Mouse (Mus musculus): ENCODE measurements around the gene Ush1g. TPM values are rescaled to one million over a fixed set of nuclear protein-coding genes. Genes with fewer than 3 reads are reported as not detected.

The Ush1g gene
- polyA plus RNA-seq, 1 experiment from 2014 or later, result 0.10 TPM

- peaks cover 10% of the 10 kb centered on the region for H3K4me1 ChIP-seq (replicated peaks; ENCODE audit: control insufficient read depth, insufficient read depth, low read length)
- H3K36me3 ChIP-seq (ENCODE audit: control insufficient read depth, insufficient read depth), result no peaks in the 10 kb centered on the region
- 44% methylated on average over 3 of the region's 3 CpGs for WGBS
- H3K4me3 ChIP-seq (replicated peaks; ENCODE audit: low read length), result no peak overlapping the region
- no peaks in the 10 kb centered on the region for H3K27me3 ChIP-seq (replicated peaks; ENCODE audit: control insufficient read depth, insufficient read depth, low read length)
- no peaks in the 10 kb centered on the region for H3K9me3 ChIP-seq (ENCODE audit: control insufficient read depth, low read length)
- H3K4me2 ChIP-seq (ENCODE audit: low read length), result no peak overlapping the region
- H3K27ac ChIP-seq (ENCODE audit: low read length), result no peak overlapping the region
- no peak overlapping the region for H3K9ac ChIP-seq (replicated peaks; ENCODE audit: low read depth, low read length)
- no peak for ATAC-seq
Observed at GRCm38 (mm10) chr11:115359293-115359692, 37.5 kb upstream of the Ush1g start.

- Histone ChIP-seq H3K4me3 (replicated peaks; ENCODE audit: low read length) (no peak overlapping the region), H3K4me1 (replicated peaks; ENCODE audit: control insufficient read depth, insufficient read depth, low read length) (peaks cover 10% of the 10 kb centered on the region), H3K4me2 (ENCODE audit: low read length) (no peak overlapping the region), H3K27me3 (replicated peaks; ENCODE audit: control insufficient read depth, insufficient read depth, low read length) (no peaks in the 10 kb centered on the region), H3K9ac (replicated peaks; ENCODE audit: low read depth, low read length) (0 out of 2 replicates have a peak overlapping the region, but pooled peaks have one; percentile 12), H3K9me3 (ENCODE audit: control insufficient read depth, low read length) (no peaks in the 10 kb centered on the region), H3K27ac (ENCODE audit: low read length) (no peak overlapping the region), H3K36me3 (ENCODE audit: control insufficient read depth, insufficient read depth) (no peaks in the 10 kb centered on the region)
- WGBS, result 16% methylated on average over 5 of the region's 5 CpGs
- ATAC-seq, result peak; percentile 49; the same call in 1 of the 2 replicates
Observed at GRCm38 (mm10) chr11:115358468-115358867, 36.6 kb upstream of the Ush1g start.

- Histone ChIP-seq H3K27me3 (replicated peaks; ENCODE audit: control insufficient read depth, insufficient read depth, low read length) (no peaks in the 10 kb centered on the region), H3K27ac (ENCODE audit: low read length) (no peak overlapping the region), H3K9me3 (ENCODE audit: control insufficient read depth, low read length) (no peaks in the 10 kb centered on the region), H3K9ac (replicated peaks; ENCODE audit: low read depth, low read length) (no peak overlapping the region), H3K36me3 (ENCODE audit: control insufficient read depth, insufficient read depth) (no peaks in the 10 kb centered on the region), H3K4me2 (ENCODE audit: low read length) (no peak overlapping the region), H3K4me3 (replicated peaks; ENCODE audit: low read length) (no peak overlapping the region), H3K4me1 (replicated peaks; ENCODE audit: control insufficient read depth, insufficient read depth, low read length) (peaks cover 6% of the 10 kb centered on the region)
- 11% methylated on average over 8 of the region's 8 CpGs for WGBS
- ATAC-seq, result peak; percentile 57
Observed at GRCm38 (mm10) chr11:115354183-115354582, 32.3 kb upstream of the Ush1g start.

- Histone ChIP-seq H3K4me1 (replicated peaks; ENCODE audit: control insufficient read depth, insufficient read depth, low read length) (no peaks in the 10 kb centered on the region), H3K27me3 (replicated peaks; ENCODE audit: control insufficient read depth, insufficient read depth, low read length) (no peaks in the 10 kb centered on the region), H3K4me3 (replicated peaks; ENCODE audit: low read length) (no peak overlapping the region), H3K4me2 (ENCODE audit: low read length) (no peak overlapping the region), H3K27ac (ENCODE audit: low read length) (no peak overlapping the region), H3K36me3 (ENCODE audit: control insufficient read depth, insufficient read depth) (peaks cover 3% of the 10 kb centered on the region; the same call in 1 of the 2 replicates), H3K9ac (replicated peaks; ENCODE audit: low read depth, low read length) (no peak overlapping the region), H3K9me3 (ENCODE audit: control insufficient read depth, low read length) (no peaks in the 10 kb centered on the region)
- 96% methylated on average over 5 of the region's 5 CpGs for WGBS
- no peak for ATAC-seq
Observed at GRCm38 (mm10) chr11:115353375-115353774, 31.5 kb upstream of the Ush1g start.

- no peaks in the 10 kb centered on the region for H3K9me3 ChIP-seq (ENCODE audit: control insufficient read depth, low read length)
- no peaks in the 10 kb centered on the region for H3K27me3 ChIP-seq (replicated peaks; ENCODE audit: control insufficient read depth, insufficient read depth, low read length)
- no peak overlapping the region for H3K4me2 ChIP-seq (ENCODE audit: low read length)
- peaks cover 3% of the 10 kb centered on the region; the same call in 1 of the 2 replicates for H3K36me3 ChIP-seq (ENCODE audit: control insufficient read depth, insufficient read depth)
- H3K4me1 ChIP-seq (replicated peaks; ENCODE audit: control insufficient read depth, insufficient read depth, low read length), result 0 out of 2 replicates have a peak, but pooled peaks cover 3% of the 10 kb centered on the region
- 83% methylated on average over 4 of the region's 4 CpGs for WGBS
- H3K4me3 ChIP-seq (replicated peaks; ENCODE audit: low read length), result no peak overlapping the region
- H3K27ac ChIP-seq (ENCODE audit: low read length), result no peak overlapping the region
- no peak for ATAC-seq
- no peak overlapping the region for H3K9ac ChIP-seq (replicated peaks; ENCODE audit: low read depth, low read length)
Observed at GRCm38 (mm10) chr11:115349976-115350375, 28.1 kb upstream of the Ush1g start.

- WGBS, result 66% methylated on average over 17 of the region's 17 CpGs
- no peak for ATAC-seq
- Histone ChIP-seq H3K36me3 (ENCODE audit: control insufficient read depth, insufficient read depth) (peaks cover 3% of the 10 kb centered on the region; the same call in 1 of the 2 replicates), H3K27me3 (replicated peaks; ENCODE audit: control insufficient read depth, insufficient read depth, low read length) (no peaks in the 10 kb centered on the region), H3K27ac (ENCODE audit: low read length) (no peak overlapping the region), H3K4me3 (replicated peaks; ENCODE audit: low read length) (no peak overlapping the region), H3K9ac (replicated peaks; ENCODE audit: low read depth, low read length) (no peak overlapping the region), H3K9me3 (ENCODE audit: control insufficient read depth, low read length) (no peaks in the 10 kb centered on the region), H3K4me2 (ENCODE audit: low read length) (no peak overlapping the region), H3K4me1 (replicated peaks; ENCODE audit: control insufficient read depth, insufficient read depth, low read length) (0 out of 2 replicates have a peak, but pooled peaks cover 3% of the 10 kb centered on the region)
Observed at GRCm38 (mm10) chr11:115348681-115349248, 26.9 kb upstream of the Ush1g start.

GRCm38 (mm10) chr11:115345515-115345914 lies 23.7 kb upstream of the Ush1g start:
- no peak for ATAC-seq

GRCm38 (mm10) chr11:115344967-115345366 lies 23.1 kb upstream of the Ush1g start:
- no peak for ATAC-seq
- Histone ChIP-seq H3K36me3 (ENCODE audit: control insufficient read depth, insufficient read depth) (peaks cover 3% of the 10 kb centered on the region; the same call in 1 of the 2 replicates), H3K4me3 (replicated peaks; ENCODE audit: low read length) (no peak overlapping the region), H3K4me2 (ENCODE audit: low read length) (no peak overlapping the region), H3K9me3 (ENCODE audit: control insufficient read depth, low read length) (no peaks in the 10 kb centered on the region), H3K27ac (ENCODE audit: low read length) (no peak overlapping the region), H3K4me1 (replicated peaks; ENCODE audit: control insufficient read depth, insufficient read depth, low read length) (0 out of 2 replicates have a peak, but pooled peaks cover 3% of the 10 kb centered on the region), H3K27me3 (replicated peaks; ENCODE audit: control insufficient read depth, insufficient read depth, low read length) (no peaks in the 10 kb centered on the region), H3K9ac (replicated peaks; ENCODE audit: low read depth, low read length) (no peak overlapping the region)
- 14% methylated on average over 12 of the region's 12 CpGs for whole genome bisulfite sequencing

More at GRCm38 (mm10) chr11:115345515-115345914, 23.7 kb upstream of the Ush1g start:
- H3K4me3 ChIP-seq (replicated peaks; ENCODE audit: low read length), result no peak overlapping the region
- peaks cover 3% of the 10 kb centered on the region; the same call in 1 of the 2 replicates for H3K36me3 ChIP-seq (ENCODE audit: control insufficient read depth, insufficient read depth)
- no peaks in the 10 kb centered on the region for H3K27me3 ChIP-seq (replicated peaks; ENCODE audit: control insufficient read depth, insufficient read depth, low read length)
- 54% methylated on average over 7 of the region's 7 CpGs for WGBS
- no peaks in the 10 kb centered on the region for H3K9me3 ChIP-seq (ENCODE audit: control insufficient read depth, low read length)
- no peak overlapping the region for H3K9ac ChIP-seq (replicated peaks; ENCODE audit: low read depth, low read length)
- H3K27ac ChIP-seq (ENCODE audit: low read length), result no peak overlapping the region
- no peak overlapping the region for H3K4me2 ChIP-seq (ENCODE audit: low read length)
- 0 out of 2 replicates have a peak, but pooled peaks cover 3% of the 10 kb centered on the region for H3K4me1 ChIP-seq (replicated peaks; ENCODE audit: control insufficient read depth, insufficient read depth, low read length)

- ATAC-seq, result no peak
- no peak overlapping the region for H3K27ac ChIP-seq (ENCODE audit: low read length)
- no peaks in the 10 kb centered on the region for H3K36me3 ChIP-seq (ENCODE audit: control insufficient read depth, insufficient read depth)
- H3K4me3 ChIP-seq (replicated peaks; ENCODE audit: low read length), result no peak overlapping the region
- 68% methylated on average over 6 of the region's 6 CpGs for WGBS
- 0 out of 2 replicates have a peak, but pooled peaks cover under 1% of the 10 kb centered on the region for H3K4me1 ChIP-seq (replicated peaks; ENCODE audit: control insufficient read depth, insufficient read depth, low read length)
- H3K27me3 ChIP-seq (replicated peaks; ENCODE audit: control insufficient read depth, insufficient read depth, low read length), result peaks cover 5% of the 10 kb centered on the region; the same call in 1 of the 2 replicates
- no peak overlapping the region for H3K9ac ChIP-seq (replicated peaks; ENCODE audit: low read depth, low read length)
- no peak overlapping the region for H3K4me2 ChIP-seq (ENCODE audit: low read length)
- H3K9me3 ChIP-seq (ENCODE audit: control insufficient read depth, low read length), result no peaks in the 10 kb centered on the region
Observed at GRCm38 (mm10) chr11:115341866-115342265, 20.0 kb upstream of the Ush1g start.
